Mouse (Mus musculus): ENCODE results near the gene B230219D22Rik. TPM values are rescaled to one million over a fixed set of nuclear protein-coding genes. Genes with fewer than 3 reads are reported as not detected.

Gene B230219D22Rik
- polyA plus RNA-seq, 1 experiment, result 16.2 TPM

DNA sequence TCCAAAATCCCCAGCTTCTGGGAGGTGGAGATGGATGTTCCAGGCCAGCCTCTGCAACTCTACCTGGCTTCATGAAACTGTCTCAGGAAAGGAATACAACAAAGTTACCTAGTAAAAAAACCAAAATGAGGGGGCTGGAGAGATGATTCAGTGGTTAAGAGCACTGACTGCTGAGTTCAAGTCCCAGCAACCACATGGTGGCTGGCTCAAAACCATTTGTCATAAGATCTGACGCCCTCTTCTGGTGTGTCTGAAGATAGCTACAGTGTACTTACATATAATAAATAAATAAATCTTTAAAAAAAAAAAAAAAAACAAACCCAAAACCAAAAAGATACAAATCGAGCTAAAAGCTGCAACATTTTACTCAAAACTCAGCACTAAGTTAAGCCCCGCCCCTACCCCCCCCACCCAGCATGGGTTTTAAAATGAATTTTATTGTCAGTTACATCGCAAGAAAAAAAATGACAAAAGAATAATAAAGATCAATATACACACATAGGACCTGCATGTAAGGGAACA lies 33.7 kb downstream of the B230219D22Rik start:
- peaks cover 4% of the 10 kb centered on the region; the same call in 1 of the 2 replicates for H3K36me3 ChIP-seq (ENCODE audit: control insufficient read depth, insufficient read depth, low read length)
- whole genome bisulfite sequencing, result 2% methylated on average over 4 of the region's 4 CpGs
- no peak for DNase-seq (ENCODE audit: low read depth in 1 of 2, low spot score in 2 of 2)
- TF ChIP-seq CTCF (IDR thresholded peaks at IDR 0.05; ENCODE audit: extremely low read depth, insufficient read depth, insufficient read length, insufficient replicate concordance) (no peak), POLR2A (IDR thresholded peaks at IDR 0.05; ENCODE audit: low read depth, low read length) (no peak)
- H3K27ac ChIP-seq (ENCODE audit: insufficient read depth, low read length), result peak overlapping the region; percentile 93
- no peaks in the 10 kb centered on the region for H3K27me3 ChIP-seq (ENCODE audit: control insufficient read depth, insufficient read depth, low read length)
- peak overlapping the region; percentile 76 for H3K4me3 ChIP-seq (ENCODE audit: extremely low read depth, insufficient read depth, insufficient read length)
- no peaks in the 10 kb centered on the region for H3K4me1 ChIP-seq (ENCODE audit: control insufficient read depth, insufficient read depth, insufficient read length)

DNA sequence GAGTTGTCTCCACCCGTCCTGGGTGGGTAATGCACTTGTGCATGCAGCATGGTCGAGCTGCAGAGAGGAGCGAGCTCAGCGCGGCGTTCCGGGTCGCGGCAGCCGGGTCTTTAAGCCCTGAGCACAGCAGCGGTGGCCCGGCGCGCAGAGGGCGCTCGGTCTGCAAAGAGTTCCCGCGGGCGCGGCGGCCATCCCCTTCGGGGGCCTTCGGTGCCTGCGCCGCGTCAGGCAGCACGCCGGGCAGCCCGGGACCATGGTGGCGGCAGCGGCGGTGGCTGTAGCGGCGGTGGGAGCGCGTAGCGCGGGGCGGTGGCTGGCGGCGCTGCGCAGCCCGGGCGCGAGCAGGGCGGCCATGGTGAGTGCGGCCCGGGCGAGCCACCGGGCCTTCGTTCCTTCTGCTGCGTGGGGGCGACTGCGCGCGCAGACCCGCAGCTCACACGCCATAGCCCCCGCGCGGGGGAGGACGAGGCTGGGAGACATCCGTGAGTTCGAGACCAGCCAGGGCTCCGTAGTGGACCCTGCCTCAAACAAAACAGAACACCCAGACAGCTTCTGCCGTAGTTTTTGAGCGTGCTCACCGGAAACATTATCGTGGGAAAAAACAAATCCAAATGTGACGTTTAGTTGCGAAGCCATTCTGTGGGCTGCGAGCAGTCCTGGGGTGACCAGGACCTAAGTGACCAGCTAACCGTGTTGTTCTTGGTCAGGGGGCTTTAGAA lies 34.4 kb downstream of the B230219D22Rik start, which contains the start of gene Pcbd2:
Gene Pcbd2, plus strand, starts transcription at position 249 of the 719 bp plus-strand sequence.
- under 1% methylated on average over 73 of the region's 73 CpGs for WGBS
- peak; percentile 67 to 89 for DNase-seq (ENCODE audit: low read depth in 1 of 2, low spot score in 2 of 2)
- Histone ChIP-seq H3K27me3 (ENCODE audit: control insufficient read depth, insufficient read depth, low read length) (no peaks in the 10 kb centered on the region), H3K27ac (ENCODE audit: insufficient read depth, low read length) (peak within 1 kb of the TSS; percentile 93), H3K4me1 (ENCODE audit: control insufficient read depth, insufficient read depth, insufficient read length) (no peaks in the 10 kb centered on the region), H3K36me3 (ENCODE audit: control insufficient read depth, insufficient read depth, low read length) (peaks cover 2% of the 10 kb centered on the region; the same call in 1 of the 2 replicates), H3K4me3 (ENCODE audit: extremely low read depth, insufficient read depth, insufficient read length) (peak within 1 kb of the TSS; percentile 76)
- no peak for TF ChIP-seq CTCF (IDR thresholded peaks at IDR 0.05; ENCODE audit: extremely low read depth, insufficient read depth, insufficient read length, insufficient replicate concordance)
- peak; percentile 42 for TF ChIP-seq POLR2A (IDR thresholded peaks at IDR 0.05; ENCODE audit: low read depth, low read length)

DNA sequence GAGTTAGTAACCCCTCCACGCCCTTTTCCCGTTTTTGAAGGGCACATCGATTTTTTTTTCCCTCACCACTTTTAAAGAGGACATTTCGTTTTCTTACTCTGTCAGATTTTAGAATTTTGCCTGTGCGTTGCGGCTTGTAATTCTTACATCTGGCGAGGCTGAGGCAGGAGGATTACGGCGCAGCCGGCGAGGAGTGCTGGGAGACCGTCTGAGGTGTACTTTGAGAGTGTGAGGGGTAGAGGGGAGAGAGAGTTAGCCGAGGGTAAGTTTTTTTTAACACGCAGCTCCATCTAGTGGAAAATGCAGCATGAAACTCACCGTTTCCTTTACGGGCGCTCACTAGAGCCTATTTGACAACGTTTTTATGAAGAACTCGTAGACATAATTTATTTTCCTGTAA lies 34.9 kb downstream of the B230219D22Rik start:
- H3K27me3 ChIP-seq (ENCODE audit: control insufficient read depth, insufficient read depth, low read length), result no peaks in the 10 kb centered on the region
- under 1% methylated on average over 19 of the region's 19 CpGs for WGBS
- peak; percentile 64 to 78 for DNase-seq (ENCODE audit: low read depth in 1 of 2, low spot score in 2 of 2)

DNA sequence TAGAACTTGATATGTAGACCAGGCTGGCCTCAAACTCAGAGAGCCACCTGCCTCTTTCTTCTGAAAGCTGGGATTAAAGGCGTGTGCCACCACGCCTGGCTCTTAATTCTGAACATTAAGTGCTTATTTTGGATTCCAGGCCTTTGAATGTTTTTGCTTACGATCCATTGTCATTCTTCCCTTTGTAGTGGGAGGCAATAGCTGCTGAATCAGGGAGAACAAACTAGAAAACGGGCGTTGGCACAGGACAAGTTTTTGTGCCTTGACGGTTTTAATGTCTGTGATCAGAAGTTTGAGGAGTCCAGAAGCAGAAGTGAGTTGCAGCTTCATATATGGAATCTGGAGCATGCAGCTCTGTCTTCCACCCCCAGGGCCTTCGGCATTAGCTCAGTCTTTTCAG lies 37.8 kb downstream of the B230219D22Rik start:
- 95% methylated on average over 7 of the region's 7 CpGs for WGBS
- no peak for DNase-seq (ENCODE audit: low read depth in 1 of 2, low spot score in 2 of 2)
- Histone ChIP-seq H3K27ac (ENCODE audit: insufficient read depth, low read length) (no peak overlapping the region), H3K4me1 (ENCODE audit: control insufficient read depth, insufficient read depth, insufficient read length) (no peaks in the 10 kb centered on the region), H3K27me3 (ENCODE audit: control insufficient read depth, insufficient read depth, low read length) (no peaks in the 10 kb centered on the region), H3K4me3 (ENCODE audit: extremely low read depth, insufficient read depth, insufficient read length) (no peak overlapping the region), H3K36me3 (ENCODE audit: control insufficient read depth, insufficient read depth, low read length) (no peaks in the 10 kb centered on the region)
- TF ChIP-seq CTCF (IDR thresholded peaks at IDR 0.05; ENCODE audit: extremely low read depth, insufficient read depth, insufficient read length, insufficient replicate concordance) (no peak), POLR2A (IDR thresholded peaks at IDR 0.05; ENCODE audit: low read depth, low read length) (no peak)

More for the DNA sequence above, 34.9 kb downstream of the B230219D22Rik start:
- H3K27ac ChIP-seq (ENCODE audit: insufficient read depth, low read length), result peak overlapping the region; percentile 93
- peak overlapping the region; percentile 76 for H3K4me3 ChIP-seq (ENCODE audit: extremely low read depth, insufficient read depth, insufficient read length)
- peaks cover 2% of the 10 kb centered on the region; the same call in 1 of the 2 replicates for H3K36me3 ChIP-seq (ENCODE audit: control insufficient read depth, insufficient read depth, low read length)
- TF ChIP-seq CTCF (IDR thresholded peaks at IDR 0.05; ENCODE audit: extremely low read depth, insufficient read depth, insufficient read length, insufficient replicate concordance), result peak; percentile 19; the same call in 1 of the 2 replicates
- TF ChIP-seq POLR2A (IDR thresholded peaks at IDR 0.05; ENCODE audit: low read depth, low read length), result peak; percentile 23; the same call in 1 of the 2 replicates
- no peaks in the 10 kb centered on the region for H3K4me1 ChIP-seq (ENCODE audit: control insufficient read depth, insufficient read depth, insufficient read length)

DNA sequence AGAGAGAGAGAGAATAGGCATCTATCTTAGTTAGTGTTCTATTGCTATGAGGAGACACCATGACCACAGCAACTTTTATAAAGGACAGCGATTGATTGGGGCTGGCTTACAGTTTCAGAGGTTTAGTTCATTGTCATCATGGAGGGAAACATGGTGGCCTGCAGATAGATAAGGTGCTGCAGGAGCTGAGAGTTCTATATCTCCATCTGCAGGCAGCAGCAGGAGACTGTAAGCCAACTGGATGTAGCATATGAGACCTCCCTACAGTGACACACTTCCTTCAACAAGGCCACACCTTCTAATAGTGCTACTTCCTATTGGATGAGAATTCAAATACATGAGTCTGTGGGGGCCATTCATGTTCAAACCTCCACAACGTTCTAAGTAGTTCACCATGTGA lies 39.2 kb downstream of the B230219D22Rik start:
- Histone ChIP-seq H3K27me3 (ENCODE audit: control insufficient read depth, insufficient read depth, low read length) (no peaks in the 10 kb centered on the region), H3K4me3 (ENCODE audit: extremely low read depth, insufficient read depth, insufficient read length) (no peak overlapping the region), H3K27ac (ENCODE audit: insufficient read depth, low read length) (no peak overlapping the region), H3K36me3 (ENCODE audit: control insufficient read depth, insufficient read depth, low read length) (no peaks in the 10 kb centered on the region), H3K4me1 (ENCODE audit: control insufficient read depth, insufficient read depth, insufficient read length) (no peaks in the 10 kb centered on the region)
- DNase-seq (ENCODE audit: low read depth in 1 of 2, low spot score in 2 of 2), result no peak
- WGBS, result 68% methylated on average over 2 of the region's 2 CpGs
- TF ChIP-seq POLR2A (IDR thresholded peaks at IDR 0.05; ENCODE audit: low read depth, low read length), result no peak

DNA sequence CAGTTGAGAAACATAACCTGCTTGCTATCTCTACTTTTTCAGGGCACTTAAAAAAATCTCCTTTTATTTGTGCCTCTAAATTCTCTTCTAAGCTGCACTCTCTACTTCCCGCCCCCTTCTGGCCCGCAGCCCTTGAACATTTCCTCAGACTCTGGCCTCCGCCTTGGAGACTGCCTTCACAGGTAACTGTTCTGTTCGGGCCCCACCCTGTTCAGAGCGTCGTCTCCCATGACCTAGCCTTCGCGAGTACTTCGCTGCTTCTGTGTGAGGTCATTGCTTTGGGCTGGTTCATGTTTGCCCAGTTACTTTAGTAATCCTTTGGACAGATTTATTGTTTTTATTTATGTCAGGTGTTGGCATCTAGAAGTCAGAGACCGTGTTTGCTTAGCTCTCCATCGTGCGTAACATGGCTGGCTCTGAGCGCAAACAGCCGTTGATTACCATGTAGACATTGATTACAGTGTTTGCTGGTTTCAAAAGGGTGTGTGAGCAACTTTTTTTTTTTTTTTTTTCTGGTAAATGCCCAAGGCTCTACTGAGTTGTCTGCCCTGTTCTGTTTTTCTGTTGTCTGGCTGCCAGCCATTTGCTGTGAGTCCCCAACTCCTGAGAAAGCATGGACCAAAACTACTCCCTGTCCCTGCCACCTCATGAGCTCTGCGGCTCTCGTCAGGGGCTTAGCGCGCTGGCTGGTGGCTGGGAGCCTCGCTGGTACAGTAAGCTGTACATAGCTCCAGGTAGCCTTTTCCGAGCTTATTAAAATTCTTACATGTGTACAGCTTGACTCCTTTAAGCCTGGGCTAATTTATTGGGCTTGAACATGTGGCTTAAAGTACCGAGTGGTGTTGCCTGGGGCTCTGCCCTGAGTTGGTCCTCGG lies 40.9 kb downstream of the B230219D22Rik start:
- Histone ChIP-seq H3K36me3 (ENCODE audit: control insufficient read depth, insufficient read depth, low read length) (no peaks in the 10 kb centered on the region), H3K27ac (ENCODE audit: insufficient read depth, low read length) (no peak overlapping the region), H3K4me1 (ENCODE audit: control insufficient read depth, insufficient read depth, insufficient read length) (no peaks in the 10 kb centered on the region), H3K4me3 (ENCODE audit: extremely low read depth, insufficient read depth, insufficient read length) (no peak overlapping the region), H3K27me3 (ENCODE audit: control insufficient read depth, insufficient read depth, low read length) (no peaks in the 10 kb centered on the region)
- no peak for TF ChIP-seq CTCF (IDR thresholded peaks at IDR 0.05; ENCODE audit: extremely low read depth, insufficient read depth, insufficient read length, insufficient replicate concordance)
- TF ChIP-seq POLR2A (IDR thresholded peaks at IDR 0.05; ENCODE audit: low read depth, low read length), result no peak
- 94% methylated on average over 22 of the region's 22 CpGs for WGBS
- DNase-seq (ENCODE audit: low read depth in 1 of 2, low spot score in 2 of 2), result no peak

Data from spleen, adult 2 months (tissue).